Mouse (Mus musculus): ENCODE measurements around the gene Dner.

Gene Dner

DNA sequence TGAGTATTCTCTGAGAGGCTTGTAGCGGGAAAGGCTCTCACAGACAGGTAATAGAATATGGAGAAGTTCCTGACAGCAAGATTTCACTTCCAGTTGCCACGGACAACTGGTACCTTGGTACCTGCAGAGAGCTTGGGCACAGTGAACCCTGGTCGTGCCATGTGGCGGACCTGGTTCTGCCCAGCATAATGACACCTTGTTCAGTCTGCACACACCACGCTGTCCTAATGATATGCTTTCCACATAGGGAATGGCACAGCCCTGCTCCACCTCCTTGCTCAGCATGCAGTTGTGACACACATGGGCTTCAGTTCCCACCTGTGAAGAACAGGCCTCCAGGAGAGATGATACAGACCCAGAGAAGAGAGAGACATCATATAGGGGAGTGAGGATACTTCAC, 253.0 kb downstream of the Dner start:
- no peak for DNase-seq (ENCODE audit: low spot score)

DNA sequence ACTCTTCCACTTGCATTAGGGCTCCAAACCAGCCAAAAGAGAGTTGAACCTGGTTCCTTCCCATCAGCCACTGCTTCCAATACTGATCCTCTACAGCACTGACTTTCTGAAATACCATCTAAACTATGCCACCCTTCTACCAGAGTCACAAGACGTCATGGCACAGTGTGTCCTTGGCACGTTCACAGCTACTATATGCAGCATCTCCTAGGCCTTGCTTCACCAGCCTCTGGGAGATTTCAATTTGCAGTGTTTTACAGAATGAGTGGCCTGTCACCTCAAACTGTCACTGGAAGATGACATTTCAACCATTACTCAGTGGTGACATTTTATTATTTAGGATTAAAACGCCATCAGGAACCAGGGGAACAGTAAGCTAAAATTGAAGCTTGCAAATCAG, 254.6 kb downstream of the Dner start:
- no peak for DNase-seq (ENCODE audit: low spot score)

DNA sequence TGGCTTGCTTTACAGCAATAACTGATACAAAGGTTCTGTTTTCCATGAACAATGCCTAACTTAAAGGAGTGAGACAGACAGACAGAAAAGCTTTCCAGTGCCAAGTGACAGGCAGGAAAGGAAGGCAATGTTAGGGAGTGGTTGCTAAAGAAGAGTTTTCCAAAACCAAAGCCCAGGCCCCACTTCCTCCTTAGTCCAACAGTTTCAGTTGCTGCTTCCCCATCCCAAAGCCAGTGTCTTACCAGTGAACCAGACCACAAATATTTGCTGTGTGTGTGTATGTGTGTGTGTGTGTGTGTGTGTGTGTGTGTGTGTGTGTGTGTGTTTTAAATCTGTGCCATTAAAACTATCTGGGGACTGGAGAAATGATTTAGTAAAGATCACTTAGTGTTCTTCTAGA, 258.5 kb downstream of the Dner start:
- DNase-seq (ENCODE audit: low spot score), result no peak

DNA sequence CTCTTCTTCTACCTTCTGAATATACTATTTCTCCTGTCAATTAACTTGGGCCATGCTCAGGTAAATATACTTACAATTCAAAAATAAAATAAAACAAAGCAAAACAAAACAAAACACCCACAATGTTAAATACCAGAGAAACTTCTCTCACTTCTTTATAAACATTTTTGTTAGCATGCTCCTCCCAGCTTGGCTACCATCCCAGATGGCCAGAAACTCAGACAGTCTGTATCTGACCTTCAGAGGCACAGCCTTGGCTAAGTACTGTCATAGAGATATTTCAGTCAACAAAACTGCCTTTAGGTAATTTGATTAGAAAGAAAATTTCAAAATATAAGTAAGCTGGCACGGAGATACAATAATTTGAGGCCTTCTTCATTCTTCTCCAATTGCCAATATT, 259.7 kb downstream of the Dner start:
- no peak for DNase-seq (ENCODE audit: low spot score)

DNA sequence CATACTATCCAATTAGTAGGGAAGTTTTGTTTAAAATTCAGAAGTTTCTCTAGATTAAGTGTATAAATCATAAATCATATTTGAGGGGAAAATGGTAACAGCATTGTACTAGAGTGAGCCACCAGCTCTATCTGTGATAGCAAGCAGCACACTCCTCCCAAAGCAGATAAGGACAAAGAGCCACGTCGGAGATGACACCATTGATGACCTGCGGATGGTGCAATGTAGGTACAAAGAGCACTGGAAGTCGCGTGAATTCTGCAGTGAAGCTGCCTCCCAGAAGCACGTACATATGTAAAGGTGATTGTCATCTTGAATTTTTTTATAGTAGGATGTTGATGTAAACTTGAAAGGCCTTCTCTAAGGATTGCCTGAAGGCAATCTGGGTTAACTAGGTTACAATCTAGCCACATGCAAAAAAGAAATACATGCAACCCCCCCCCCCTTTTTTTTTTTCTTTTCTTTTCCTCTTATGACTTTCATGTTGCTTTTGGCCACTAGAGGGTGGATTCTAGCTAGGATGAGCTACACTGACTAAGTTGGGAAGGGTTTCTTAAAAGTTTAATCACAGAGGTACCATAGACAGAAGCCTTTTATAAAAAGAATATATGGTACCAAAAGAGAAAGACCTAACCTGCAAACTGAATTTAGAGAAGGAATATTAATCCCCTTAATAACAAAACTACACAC, 262.6 kb downstream of the Dner start:
- peak; percentile 11 for DNase-seq (ENCODE audit: low spot score)

DNA sequence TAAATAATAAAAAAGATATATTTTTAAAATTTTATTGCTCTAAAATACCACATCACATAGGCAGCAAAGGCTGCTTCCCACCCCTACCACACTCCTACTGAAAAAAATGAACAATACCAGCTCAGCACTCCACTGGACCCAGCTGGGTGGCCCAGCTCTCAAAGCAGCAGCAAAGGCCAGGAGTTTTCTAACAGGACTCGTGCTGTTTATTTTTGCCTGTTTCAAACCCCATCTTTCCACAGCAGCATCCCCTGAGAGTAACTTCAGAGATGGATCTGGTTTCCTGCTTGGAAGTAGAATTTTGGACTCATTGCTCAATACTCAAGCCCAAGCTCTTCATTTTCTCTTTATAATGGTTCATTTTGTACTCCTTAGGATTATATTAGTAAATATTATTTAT, 263.7 kb downstream of the Dner start:
- DNase-seq (ENCODE audit: low spot score), result no peak

DNA sequence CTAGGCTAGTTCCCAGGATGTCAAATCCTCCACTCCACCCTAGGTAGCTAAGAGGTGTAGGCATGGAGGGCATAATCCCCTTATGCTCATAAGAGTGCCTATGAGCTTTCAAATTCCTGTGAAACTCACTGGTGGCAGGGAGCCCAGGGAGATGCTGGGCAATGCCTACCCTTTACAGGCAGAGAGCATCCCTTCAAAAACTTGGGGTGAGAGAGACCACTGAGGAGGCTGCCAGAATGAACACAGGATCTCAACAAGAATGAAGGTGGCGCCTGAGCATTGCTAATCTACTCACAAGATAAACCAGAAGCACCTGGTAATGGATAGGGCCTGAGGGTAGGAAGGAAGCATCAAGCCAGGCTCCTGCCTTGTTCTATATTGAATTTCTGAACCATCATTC, 267.7 kb downstream of the Dner start:
- DNase-seq (ENCODE audit: low spot score), result no peak

DNA sequence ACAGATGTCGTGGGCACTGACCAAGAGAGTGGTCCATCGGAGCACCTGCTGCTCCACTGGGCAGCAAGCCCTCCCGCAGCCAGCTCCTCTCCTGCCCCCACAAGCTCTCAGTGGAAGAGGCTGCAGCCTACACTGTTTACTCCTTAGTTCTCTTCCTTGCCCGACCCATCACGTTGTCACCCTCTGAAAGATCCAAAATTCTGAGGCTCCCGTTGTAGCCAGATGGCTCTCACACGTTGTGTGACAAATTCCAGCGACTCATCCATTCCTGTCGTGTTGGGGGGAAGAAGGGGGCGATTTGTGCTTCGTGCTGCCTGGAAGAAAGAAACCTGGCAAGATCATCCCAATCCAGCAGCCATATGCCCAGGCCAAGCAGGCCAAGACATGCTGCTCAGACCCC, 268.3 kb downstream of the Dner start:
- no peak for DNase-seq (ENCODE audit: low spot score)

DNA sequence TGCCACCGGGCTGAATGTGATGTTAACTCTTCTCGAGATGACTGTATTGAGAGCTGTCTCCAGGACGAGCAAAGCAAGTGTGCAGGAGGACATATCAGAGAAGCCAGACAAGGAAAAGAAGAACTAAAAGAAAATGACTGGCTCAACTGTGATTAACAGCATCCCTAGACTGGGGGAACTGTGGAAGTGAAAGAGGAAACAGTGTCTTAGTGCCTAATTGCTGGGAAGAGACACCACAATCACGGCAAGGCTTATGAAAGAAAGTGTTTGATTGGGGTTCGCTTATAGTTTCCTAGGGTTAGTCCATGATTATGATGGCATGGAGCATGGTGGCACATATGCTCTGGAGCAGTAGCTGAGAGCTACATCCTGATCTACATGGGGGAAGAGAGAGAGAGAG, 269.3 kb downstream of the Dner start:
- DNase-seq (ENCODE audit: low spot score), result no peak

DNA sequence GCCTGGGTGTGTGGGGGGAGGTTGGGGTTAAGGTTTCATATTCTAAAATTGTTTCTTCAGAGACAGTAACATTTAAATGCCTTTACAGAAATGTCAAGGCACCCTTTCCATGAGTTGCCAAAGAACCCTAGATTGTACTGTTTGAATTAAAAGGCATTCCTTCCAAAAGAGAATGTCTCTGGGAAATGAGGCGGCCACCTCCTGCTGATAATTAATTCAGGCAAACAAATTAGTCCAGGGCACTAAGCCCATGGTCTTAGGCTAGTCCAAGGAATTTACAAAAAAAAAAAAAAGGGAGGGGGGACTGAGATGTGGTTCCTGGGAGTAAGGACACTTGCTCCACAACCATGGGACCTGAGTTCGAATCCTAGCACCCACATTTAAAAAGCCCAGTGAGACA, 273.1 kb downstream of the Dner start:
- no peak for DNase-seq (ENCODE audit: low spot score)

DNA sequence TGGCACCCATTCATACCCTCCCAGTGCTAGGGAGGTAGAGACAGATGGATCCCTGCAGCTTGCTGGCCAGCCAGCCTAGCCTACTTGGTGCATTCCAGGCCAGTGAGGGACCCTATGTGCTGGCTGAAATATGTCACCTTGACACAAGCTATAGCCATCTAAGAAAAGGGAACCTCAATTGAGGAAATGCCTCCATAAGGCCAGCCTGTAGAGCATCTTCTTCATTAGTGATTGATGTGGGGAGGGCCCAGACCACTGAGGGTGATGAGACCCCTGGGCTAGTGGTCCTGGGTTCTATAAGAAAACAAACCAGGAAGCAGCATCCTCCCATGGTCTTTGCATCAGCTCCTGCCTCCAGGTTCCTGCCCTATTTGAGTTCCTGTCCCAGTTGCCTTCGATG, 274.2 kb downstream of the Dner start:
- no peak for DNase-seq (ENCODE audit: low spot score)

DNA sequence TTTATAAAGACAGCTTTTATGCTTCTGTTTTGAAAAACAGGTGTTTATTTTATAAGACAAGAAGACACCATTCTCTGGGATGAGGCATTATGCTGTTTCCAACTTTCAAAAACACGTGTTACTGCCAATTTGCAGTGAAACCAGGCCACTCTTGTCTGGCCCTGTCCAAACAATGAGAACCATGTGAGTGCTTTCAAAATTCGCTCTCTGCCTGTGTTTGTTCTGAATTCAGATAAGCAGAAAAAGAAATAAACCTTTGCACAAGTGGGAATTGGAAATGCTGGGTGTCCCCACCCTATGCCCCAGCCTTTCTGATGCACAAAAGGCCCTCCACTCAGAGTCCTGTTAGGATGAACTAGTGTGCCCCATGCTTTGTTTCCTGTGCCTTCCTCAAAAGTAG, 276.6 kb downstream of the Dner start:
- no peak for DNase-seq (ENCODE audit: low spot score)

DNA sequence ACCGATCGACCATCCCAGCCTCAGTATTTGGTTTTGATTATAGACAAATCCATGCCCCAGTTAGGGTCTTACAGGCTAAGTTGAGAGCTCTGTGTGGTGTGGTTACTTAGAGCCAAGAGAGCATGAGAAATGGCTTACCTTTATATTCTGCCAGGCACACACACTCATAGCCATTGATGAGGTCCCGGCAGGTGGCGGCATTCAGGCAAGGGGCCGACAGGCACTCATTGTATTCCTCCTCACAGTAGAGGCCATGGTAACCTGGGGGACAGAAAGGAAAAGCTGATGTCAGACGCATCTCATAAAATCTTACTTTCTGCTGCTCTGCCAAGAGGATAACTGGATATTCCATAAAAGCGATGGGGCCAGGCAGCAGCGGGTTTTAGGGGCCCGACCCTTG, 277.5 kb downstream of the Dner start:
- peak; percentile 8 for DNase-seq (ENCODE audit: low spot score)

DNA sequence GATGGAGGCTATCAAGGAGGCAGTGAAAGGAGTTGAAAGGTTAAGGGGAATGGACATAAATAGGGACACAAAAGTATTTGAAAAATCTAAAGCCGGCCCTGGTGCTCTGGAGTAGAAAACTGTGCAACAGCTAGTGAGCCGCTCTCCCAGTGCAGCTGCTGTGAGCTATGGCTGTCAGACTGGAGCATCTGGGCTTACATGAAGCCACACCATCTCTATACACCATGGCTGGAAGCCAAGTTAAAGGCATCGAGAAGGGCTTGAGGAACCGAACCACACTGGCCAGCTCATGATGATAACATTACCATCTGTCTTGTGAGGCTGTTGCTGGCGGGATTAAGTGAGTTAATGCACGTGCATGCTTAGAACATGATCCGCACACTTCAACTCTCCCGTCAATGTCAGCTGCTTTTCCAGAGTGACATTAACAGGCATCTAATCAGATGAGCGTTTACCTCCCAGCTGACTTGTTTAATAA, 278.2 kb downstream of the Dner start:
- DNase-seq (ENCODE audit: low spot score), result peak; percentile 9

DNA sequence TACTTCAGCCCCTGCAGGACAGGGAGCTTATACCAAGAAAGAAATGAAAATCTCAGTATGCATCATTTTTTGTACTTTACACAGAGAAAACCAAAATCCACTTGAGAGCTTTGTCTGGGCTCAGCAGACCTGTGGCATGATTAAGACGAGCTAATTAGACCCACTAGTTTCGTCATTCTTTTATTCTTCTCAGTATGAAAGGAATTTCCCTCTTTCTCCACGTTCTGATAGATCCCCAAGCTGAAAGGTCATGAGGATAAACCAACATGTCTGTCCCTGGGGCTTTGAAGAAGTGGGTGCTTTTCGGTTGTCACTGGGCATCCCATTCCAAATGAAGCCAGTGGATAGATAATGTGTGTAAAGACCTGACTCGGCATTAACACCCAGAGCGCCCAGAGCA, 278.7 kb downstream of the Dner start:
- no peak for DNase-seq (ENCODE audit: low spot score)

DNA sequence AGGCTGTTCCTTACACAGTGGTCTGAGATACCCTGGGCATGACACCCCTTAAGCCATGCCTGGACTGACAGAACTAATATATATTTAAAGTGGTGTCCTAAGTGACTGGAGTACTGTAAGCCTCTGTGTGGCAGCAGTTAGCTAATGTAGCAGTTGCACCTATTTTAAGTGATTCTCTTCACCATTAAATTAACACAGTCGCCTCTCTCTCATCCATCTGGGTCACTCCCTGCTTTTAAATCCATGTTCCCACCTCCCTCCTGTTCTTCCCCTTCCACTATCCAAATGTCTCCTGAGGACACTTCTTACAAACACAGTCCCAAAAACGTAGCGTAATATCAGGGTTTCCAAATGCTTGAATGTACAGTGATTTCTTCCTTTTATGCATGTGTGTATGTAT, 281.6 kb downstream of the Dner start:
- DNase-seq (ENCODE audit: low spot score), result no peak

DNA sequence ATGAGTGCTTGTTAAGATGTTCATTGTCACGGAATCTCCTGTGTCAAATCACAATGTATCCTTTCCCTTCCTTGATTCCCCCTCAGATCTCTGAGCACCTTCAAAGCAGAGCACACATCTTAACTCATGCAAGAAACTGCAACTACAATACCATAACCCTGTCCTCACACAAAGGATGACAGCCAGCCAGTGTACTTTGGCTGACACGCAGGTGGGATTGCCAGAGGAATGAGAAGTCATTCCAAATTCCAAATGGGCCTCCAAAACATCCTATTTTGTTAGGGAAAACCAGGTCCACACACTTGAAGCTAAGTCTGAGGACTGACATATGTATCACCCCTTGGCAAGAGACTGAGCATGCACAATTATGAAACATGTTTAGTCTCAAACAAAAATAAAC, 286.5 kb downstream of the Dner start:
- DNase-seq (ENCODE audit: low spot score), result no peak

DNA sequence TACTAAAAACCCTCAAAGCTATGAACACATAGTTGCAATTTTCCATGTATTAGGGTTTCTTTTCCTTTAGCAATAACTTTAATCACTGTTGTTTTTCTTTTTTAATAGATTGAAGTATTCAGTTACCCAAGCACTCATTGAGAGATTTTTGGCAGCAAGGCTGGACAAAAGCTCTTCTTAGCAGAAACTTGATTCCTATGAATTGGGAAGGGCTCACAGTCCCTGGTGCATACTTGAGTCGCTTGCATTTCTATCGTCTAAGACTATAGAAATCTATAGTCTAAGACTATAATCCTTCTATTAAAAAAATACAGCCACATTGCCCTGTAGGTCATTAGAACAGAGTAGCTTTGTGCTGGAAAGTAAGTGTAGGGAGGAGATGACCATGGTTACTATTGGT, 287.1 kb downstream of the Dner start:
- DNase-seq (ENCODE audit: low spot score), result no peak

DNA sequence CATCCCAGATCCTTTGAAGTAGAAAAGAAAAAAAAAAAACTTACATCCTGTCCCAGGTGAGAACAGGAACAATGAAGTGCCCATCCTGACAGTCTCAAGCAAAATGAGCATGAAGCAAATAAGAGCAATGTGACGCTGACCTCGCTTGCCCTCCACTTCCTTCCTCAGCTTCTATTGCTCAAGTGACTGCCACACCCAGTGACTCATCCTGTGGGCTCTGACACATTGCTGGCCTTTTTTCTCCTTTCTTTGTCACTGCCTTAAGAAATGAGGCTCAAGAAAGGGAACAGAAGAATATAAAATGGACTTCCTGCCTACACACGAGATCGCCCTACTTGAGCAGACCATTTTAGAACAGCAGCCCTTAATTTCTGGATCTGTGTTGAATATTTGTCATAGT, 289.1 kb downstream of the Dner start:
- peak; percentile 26 for DNase-seq (ENCODE audit: low spot score)

DNA sequence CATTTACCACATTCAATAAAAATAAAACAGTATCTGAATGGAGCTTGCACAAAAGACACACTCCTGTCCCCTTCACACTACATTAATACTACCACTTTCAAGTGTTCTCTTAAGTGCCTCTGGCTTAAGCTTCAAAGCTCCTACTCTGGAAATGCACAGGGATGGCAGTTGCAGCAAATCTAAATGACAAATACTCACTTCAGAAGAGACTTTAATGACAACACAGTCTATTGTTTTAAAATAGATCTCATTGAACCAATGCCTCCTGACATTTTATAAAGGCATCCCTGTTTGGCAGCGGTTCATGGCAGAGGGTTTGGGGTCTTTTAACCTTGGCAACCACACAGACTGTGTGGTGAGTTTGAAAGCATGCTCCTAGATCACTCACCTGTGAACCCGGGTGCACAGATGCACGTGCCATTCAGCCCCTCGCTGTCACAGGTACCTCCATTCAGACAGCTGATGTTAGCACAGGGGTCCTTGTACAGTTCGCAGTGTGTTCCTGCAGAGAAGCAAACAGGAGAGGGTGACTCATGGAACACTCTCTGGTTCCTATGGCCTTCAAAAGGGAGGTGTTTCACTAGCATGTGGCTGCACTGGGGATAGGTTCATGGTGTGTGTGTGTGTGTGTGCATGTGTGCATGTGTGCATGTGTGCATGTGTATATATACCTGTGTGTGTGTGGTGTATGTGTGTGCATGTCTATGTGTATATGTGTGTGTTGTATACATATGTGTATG, 290.3 kb downstream of the Dner start:
- DNase-seq (ENCODE audit: low spot score), result no peak

DNA sequence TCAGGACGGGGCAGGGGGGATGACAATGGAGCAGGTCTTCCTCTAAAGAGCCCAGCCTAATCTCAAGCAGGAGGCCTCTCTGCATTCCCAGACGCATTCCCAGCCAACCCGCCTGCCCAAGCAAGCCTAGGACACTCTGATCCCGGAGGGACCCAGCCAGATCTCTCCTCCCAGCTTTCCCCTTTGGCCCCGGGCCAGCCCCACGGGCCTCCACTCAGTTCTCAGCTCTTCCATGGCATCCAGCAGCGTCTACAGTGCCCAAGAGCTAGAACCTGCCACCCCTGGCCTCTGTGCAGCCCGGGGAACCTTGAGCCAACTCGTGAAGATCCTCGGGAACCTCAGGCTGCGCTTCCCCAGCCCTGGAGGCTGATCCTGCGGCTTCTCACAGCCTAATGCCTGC, 291.1 kb downstream of the Dner start:
- DNase-seq (ENCODE audit: low spot score), result no peak

DNA sequence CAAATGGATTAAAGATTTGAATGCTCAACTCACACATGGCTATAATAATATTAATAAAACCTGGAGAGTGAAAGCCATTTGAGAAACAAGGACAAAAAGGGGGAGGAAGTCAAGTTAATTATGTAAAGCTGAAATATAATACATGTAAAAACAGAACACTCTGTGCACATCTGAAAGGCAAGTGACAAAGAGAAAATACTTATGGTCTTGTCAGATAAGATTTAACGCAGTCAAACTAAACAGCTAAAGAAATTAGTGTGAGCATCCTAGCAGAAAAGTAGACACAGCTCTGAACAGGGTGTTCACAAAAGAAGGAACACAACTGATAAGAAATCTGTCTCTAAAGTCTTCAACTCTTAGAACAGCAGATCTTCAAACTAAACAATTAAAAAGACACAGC, 293.9 kb downstream of the Dner start:
- no peak for DNase-seq (ENCODE audit: low spot score)

DNA sequence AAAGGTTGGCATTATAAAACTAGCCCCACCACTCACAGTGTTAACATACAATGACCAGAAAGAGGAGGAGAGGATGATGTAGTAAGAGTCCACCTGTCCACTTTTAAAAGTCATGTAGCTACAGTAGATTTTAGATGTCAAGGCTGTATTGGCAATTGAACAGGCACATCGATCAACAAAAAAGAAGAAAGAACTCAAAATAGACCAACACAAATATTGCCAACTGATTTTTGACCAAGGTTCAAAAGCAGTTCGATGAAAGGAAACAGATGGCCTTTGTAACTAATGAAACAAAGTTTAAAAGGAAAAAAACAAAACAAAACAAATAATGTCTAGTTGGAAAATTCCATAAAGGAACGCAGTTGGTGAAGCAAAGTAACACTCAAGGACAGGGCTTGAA, 296.4 kb downstream of the Dner start:
- DNase-seq (ENCODE audit: low spot score), result no peak

DNA sequence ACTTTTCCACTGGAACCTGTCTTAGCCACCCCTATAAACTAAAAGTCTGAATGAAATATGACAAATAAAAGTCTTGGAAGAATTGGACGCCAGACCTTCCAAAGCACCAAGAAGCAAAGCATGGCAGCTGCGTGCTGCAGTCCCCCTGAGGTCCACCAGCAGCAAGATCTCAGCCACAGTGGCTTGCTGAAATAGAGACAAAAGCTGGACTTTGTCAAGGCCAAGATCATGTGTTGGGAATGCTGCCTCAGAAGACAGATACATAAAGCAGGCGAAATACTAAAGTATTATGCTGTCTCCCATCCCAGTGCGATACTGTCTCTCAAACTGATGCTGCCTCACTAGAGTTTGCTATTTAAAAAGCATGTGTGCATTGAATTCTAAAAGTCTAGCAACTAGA, 296.9 kb downstream of the Dner start:
- no peak for DNase-seq (ENCODE audit: low spot score)
